Mouse (Mus musculus): ENCODE data around the gene Nmrk1. TPM values are rescaled to one million over a fixed set of nuclear protein-coding genes. Genes with fewer than 3 reads are reported as not detected.

Nmrk1 gene
- total RNA-seq, 2 experiments from 2014 or later = 6.5 to 7.2 TPM

DNA sequence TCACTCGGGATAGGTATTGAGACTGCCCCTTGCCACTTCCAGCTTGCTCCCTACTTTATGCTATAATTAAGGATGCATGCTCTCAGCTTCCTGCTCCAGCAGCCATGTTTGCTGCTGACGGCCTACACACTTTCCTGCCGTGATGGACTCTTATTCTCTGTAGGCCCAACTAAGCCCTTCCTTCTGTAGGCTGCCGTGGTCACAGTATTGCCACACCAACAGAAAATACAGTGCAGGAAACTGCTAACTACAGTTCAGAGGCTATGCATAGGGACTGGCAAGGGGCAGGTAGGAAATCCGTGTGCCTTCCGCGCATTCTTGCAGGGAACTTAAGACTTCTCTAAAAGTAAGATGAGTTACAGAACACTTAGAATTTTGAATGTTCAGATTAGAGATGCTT, 17.4 kb upstream of the Nmrk1 start:
- DNase-seq (ENCODE audit: extremely low spot score in 1 of 2, low spot score in 1 of 2) = no peak

GRCm38 (mm10) chr19:18615680-18616240, 16.0 kb upstream of the Nmrk1 start:
- no peak for DNase-seq (ENCODE audit: extremely low spot score in 1 of 2, low spot score in 1 of 2)

GRCm38 (mm10) chr19:18617504-18617903, 14.2 kb upstream of the Nmrk1 start:
- no peak for DNase-seq (ENCODE audit: extremely low spot score in 1 of 2, low spot score in 1 of 2)

GRCm38 (mm10) chr19:18619060-18619459, 12.7 kb upstream of the Nmrk1 start:
- DNase-seq (ENCODE audit: extremely low spot score in 1 of 2, low spot score in 1 of 2) = no peak

DNA sequence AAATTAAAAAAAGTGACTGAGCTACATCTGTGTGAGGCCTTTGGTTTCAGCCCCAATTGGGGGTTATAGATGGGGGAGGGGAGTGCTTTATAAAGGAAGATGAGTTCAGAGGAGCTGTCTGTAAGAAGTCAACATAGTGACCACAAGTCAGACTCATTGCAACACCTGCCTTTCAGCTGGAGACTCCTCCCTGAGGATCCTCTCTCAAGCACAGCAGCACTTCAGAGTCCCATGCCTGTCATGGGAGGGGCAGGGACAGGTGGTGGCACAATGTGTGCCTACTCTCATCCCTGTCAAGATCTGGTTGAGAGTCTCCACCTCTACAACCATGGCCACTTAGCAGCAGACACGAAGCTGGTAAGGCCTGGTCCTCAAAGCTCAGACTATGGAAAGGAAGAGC, 12.1 kb upstream of the Nmrk1 start:
- DNase-seq (ENCODE audit: extremely low spot score in 1 of 2, low spot score in 1 of 2) = no peak

DNA sequence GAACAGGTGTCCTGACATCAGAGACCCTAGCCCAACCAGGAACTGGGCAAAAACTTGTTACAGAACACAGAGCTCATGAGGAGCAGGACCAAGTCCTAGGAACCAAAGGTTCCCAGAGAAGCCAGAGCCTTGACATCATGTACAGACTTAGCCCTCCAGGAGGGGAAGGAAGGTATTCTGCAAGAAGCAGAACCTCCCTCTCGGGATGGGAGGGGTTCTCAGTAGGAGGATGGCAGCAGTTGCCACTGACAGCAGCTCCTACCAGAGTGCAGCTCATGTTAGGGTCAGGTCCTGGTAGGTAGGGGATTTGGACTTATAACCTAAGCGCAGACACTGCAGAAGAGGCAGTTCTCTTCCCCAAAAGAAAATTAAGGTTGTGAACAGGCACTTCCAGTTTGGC, 7.9 kb upstream of the Nmrk1 start:
- DNase-seq (ENCODE audit: extremely low spot score in 1 of 2, low spot score in 1 of 2) = no peak

- no peak for DNase-seq (ENCODE audit: extremely low spot score in 1 of 2, low spot score in 1 of 2)
Observed at GRCm38 (mm10) chr19:18629589-18629988, 2.2 kb upstream of the Nmrk1 start.

DNA sequence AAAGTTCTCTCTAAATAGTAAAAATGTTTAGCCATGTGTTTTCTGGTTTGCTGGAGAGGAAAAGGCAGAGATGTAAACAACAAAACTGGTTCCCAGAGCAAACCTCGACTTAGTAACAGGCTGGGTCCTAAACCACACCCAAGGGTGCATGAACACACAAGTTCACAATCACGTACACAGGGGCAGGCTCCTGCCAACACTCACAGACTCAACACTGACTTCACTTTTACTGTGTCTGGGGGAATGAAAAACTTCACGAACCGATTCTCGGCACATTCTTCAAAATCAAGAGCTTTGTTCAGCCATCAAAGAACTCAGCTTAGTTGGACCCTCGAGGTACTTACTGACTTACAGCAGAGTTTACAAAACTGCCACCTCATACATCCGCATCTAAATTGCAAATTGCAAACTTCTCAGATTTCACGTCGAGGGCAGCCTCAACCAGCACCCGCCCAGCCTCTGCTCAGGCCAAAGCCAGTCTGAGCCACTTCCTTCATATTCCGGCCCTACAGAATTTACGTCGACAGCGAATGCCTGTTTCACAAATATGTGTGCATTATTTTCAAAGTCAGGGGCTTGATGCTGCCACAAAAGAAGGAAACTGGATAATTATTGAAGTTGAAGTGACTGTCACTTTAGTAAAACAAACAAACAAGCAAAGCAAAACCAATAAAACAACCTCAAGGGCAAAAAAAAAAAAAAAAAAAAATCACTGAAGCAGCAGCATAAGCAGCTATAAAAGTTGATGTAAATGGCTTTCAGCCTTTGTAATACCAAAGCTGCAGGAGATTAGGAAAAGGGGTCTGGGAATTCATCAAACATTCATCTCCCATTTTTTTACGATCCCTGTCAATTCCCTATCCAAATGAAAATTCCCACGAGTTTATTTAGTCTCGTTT, 1.3 kb upstream of the Nmrk1 start:
- no peak for DNase-seq (ENCODE audit: extremely low spot score in 1 of 2, low spot score in 1 of 2)

DNA sequence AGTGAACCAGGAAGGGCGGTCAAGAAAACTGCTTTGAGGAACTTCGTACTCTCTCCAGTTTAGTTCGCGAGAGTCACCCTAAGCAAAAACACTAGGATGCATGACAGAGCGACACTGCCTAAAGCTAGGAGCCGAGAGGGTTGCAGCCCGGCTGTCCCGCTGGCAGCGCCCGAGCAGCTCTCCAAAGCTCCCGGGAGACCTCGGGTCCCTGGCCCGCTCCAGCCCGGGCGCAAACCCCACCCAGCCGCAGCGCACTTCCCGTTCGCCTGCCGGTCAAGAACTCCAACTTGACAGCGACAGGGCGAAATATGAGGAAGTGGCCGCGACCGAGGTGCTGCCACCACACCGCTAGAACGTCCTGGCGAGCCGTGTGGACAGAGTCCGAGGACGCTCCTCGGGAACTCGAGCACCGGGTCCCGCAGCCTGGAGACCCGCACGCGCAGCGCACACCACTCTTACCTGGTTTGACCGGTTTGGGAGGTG, 548 bp upstream of the Nmrk1 start:
- DNase-seq (ENCODE audit: extremely low spot score in 1 of 2, low spot score in 1 of 2) = peak; percentile 24 to 28

DNA sequence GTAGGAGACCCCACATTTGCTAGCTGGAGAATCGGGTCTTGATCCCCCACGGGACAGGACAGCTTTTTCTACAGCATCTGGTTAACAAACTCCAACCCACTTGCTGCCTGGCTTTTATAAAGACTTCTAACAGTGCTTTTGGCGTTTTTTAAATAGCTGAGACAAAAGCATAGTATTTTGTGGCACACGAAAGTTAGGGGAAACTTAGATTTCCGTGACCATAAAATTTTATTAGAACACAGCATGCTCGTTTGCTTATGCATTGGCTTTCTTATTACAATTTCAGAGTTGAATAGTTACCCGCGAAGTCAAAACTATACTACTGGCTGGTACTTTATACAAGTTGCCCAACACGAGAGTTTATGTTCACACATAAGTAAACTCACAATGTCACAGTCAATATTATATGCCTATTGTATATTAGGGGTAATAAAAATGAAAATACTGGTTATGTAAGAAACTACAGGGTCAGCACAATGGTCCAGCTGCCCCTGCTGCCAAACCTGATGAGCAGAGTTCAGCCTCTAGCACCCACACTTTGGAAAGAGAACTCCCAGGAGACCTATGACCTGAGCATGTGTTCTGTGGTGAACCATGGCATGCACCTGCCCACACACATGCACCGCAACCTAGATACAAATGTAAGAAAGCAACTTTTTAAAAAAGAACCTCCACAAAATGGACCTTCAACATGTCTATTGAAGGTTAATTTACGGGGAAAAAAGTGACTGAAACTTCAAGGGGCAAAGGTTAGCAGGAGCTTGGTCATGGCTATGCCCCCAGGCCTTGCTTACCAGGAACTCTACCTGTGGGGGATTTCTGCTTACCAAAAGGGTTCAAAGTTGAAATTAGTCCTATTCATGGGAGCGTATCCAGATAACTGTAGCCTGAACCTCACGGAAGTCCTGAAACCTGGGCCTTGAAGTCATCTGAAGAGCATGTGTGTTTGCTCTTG, 758 bp downstream of the Nmrk1 start:
- DNase-seq (ENCODE audit: extremely low spot score in 1 of 2, low spot score in 1 of 2) = no peak

- no peak for DNase-seq (ENCODE audit: extremely low spot score in 1 of 2, low spot score in 1 of 2)
Observed at GRCm38 (mm10) chr19:18637954-18638353, 6.2 kb downstream of the Nmrk1 start.

DNA sequence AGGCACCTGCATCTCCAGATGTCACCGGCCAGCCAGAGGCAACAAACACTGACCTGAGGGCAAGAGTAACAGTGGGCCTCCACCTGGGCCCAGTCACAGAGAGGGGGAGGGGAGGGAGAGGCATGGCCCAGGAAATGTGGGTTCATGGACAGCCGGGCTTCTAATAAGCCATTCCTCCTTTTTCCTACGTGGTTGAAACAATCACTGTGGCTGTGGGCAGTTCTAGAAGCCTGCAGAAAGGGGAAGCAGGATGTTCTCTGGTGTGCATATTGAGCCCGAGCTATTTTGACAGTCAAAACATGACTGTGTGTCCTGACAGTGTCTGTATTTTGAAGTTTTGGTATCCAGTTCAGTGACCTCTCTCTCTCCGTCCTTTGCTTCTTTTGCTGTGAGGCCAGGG, 7.2 kb downstream of the Nmrk1 start:
- no peak for DNase-seq (ENCODE audit: extremely low spot score in 1 of 2, low spot score in 1 of 2)

DNA sequence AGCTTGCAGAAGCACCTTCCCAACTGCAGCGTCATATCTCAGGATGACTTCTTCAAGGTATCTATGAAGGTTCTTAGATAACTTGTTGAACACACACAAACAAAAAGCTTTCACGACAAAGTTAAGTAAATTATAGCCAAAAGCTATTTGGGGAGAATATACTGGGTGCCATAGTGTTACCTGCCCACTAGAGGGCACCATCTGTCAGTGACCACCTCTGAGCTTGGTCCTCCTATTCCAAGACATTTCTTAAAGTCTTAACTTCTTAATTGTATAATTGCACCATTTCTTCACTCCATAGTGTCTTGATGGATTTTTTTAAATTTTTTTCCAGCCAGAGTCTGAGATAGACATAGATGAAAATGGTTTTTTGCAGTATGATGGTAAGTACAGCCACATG, 7.8 kb downstream of the Nmrk1 start:
- no peak for DNase-seq (ENCODE audit: extremely low spot score in 1 of 2, low spot score in 1 of 2)

- DNase-seq (ENCODE audit: extremely low spot score in 1 of 2, low spot score in 1 of 2) = no peak
Observed at GRCm38 (mm10) chr19:18641001-18641400, 9.3 kb downstream of the Nmrk1 start.

DNA sequence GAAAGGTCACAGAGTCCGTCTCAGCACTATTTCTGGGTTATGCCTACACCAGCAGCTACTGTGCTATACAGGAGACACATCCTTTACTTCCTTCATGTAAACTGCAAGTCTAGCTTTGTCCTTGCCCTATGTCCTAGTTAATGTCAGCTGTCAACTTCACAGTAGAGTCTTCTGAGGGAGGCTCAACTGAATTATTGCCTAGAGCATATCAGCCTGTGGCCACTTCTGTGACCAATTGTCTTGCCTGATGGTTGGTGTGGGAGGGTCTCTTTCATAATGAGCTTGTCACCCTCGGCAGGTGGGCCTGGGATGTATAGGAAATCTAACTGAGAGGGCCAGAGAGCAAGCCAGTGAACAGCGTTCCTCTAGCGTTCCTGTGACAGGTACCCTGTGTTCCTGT, 11.7 kb downstream of the Nmrk1 start:
- no peak for DNase-seq (ENCODE audit: extremely low spot score in 1 of 2, low spot score in 1 of 2)

- DNase-seq (ENCODE audit: extremely low spot score in 1 of 2, low spot score in 1 of 2) = no peak
Observed at GRCm38 (mm10) chr19:18644084-18644483, 12.3 kb downstream of the Nmrk1 start.

GRCm38 (mm10) chr19:18646397-18646796, 14.6 kb downstream of the Nmrk1 start:
- no peak for DNase-seq (ENCODE audit: extremely low spot score in 1 of 2, low spot score in 1 of 2)

DNA sequence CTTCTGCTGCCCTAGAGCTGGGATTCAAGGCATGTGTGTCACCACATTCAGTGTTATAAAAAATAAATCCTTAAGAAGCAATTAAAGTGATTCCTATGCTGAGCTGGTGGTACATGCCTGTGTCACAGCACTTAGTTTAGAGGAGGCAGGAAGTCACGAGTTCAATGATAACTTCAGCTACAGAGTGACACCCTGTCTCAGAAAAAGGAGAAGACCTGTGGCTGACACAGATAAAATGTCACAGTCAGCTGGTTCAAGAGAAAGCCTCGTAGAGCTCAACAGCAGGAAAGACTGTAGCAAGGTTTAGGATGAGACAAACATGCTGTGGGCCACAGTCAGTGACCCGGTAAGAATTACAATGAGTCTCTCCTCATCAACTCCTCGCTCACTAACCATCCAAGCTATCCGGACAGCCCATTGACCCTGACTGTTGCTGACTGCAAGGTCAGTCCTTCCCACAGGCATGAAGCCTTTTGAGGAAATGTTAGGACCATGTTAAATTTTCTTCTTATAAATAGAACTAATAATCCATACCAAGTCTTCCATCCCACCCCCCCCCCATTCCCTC, 15.2 kb downstream of the Nmrk1 start:
- DNase-seq (ENCODE audit: extremely low spot score in 1 of 2, low spot score in 1 of 2) = no peak

DNA sequence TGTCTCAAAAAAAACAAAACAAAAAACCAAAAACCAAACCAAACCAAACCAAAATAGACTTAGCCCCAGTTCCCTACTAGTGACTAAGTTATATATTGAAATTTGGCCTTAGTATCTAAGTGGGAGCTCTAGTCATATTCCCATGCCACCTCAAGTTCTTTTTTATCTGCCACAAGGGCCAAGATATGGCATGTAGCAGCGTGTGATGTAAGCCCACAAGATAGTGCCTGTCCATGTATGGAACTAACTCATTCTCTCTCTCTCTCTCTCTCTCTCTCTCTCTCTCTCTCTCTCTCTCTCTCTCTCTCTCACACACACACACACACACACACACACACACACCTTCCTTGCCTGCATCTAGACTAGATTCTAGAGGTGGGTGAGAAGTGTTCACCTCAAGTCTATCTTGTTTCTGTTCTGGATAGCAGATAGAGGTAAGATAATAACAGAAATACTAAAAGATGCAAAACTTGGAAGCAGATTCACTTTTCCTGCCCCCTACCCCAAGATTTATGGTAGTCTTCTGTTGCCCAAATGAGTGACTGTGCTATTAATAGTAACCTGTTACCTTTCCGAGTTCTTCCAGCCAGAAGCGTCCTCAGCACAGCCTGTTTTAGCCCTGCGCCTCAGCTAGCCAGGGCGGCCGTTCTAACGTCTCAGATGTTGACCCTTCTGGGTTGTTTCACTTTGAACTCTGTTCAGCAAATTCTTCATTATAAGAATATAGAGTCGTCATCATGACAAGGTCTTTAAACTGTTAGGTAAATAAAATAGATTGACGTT, 16.2 kb downstream of the Nmrk1 start:
- no peak for DNase-seq (ENCODE audit: extremely low spot score in 1 of 2, low spot score in 1 of 2)

- no peak for DNase-seq (ENCODE audit: extremely low spot score in 1 of 2, low spot score in 1 of 2)
Observed at GRCm38 (mm10) chr19:18648558-18648945, 16.8 kb downstream of the Nmrk1 start.

All from layer of hippocampus, postnatal 25 days (tissue).